Mouse (Mus musculus): ENCODE data around the gene Ppp1r15b. TPM values are rescaled to one million over a fixed set of nuclear protein-coding genes. Genes with fewer than 3 reads are reported as not detected.

Ppp1r15b gene
- total and polyA plus RNA-seq, 3 experiments, result 33.1 to 47.6 (median 47.5) TPM

GRCm38 (mm10) chr1:133182016-133182705, 51.2 kb downstream of the Ppp1r15b start:
- Histone ChIP-seq H3K79me2 (replicated peaks; ENCODE audit: control insufficient read depth, extremely low read depth, insufficient read depth, poor library complexity, severe bottlenecking) (no peaks in the 10 kb centered on the region), H3K27ac (ENCODE audit: insufficient read depth, low read depth) (no peak overlapping the region), H3K9ac (ENCODE audit: insufficient read depth, low read depth) (no peak overlapping the region), H3K4me1 (ENCODE audit: control insufficient read depth in 1 of 2, insufficient read depth in 2 of 2) (no peaks in the 10 kb centered on the region), H3K9me3 (replicated peaks; ENCODE audit: low read length) (no peaks in the 10 kb centered on the region), H3K27me3 (replicated peaks) (peaks cover 82% of the 10 kb centered on the region), H3K36me3 (replicated peaks in 1 of 2; ENCODE audit: control insufficient read depth in 1 of 2, insufficient read depth in 1 of 2, low read length in 1 of 2) (no peaks in the 10 kb centered on the region), H3K4me3 (replicated peaks in 1 of 3; ENCODE audit: low read depth in 2 of 3, low read length in 2 of 3, poor library complexity in 1 of 3) (no peak overlapping the region), H3K4me2 (ENCODE audit: insufficient read depth, low read depth, poor library complexity, severe bottlenecking) (no peak overlapping the region)
- in situ Hi-C loops (cut with MboI; ENCODE audit: low pct_ligation_motif_present, low pct_unique_long_range_greater_than_20kb, low sequenced_read_pairs), result loop anchor here (25.0 kb wide), 1 partner anchor 430 kb away; the partner anchor contains the start of gene Snrpe
- TF ChIP-seq ELF1 (IDR thresholded peaks at IDR 0.05; ENCODE audit: low read depth, low read length) (no peak), RAD21 (IDR thresholded peaks at IDR 0.05; ENCODE audit: low read depth, low read length) (no peak), CHD1 (IDR thresholded peaks at IDR 0.05; ENCODE audit: low read depth, low read length) (no peak), NRF1 (IDR thresholded peaks at IDR 0.05; ENCODE audit: low read depth, low read length) (no peak), NELFE (IDR thresholded peaks at IDR 0.05; ENCODE audit: low read depth, low read length) (no peak), CHD2 (IDR thresholded peaks at IDR 0.05; ENCODE audit: low read length) (no peak), TBP (conservative IDR thresholded peaks at IDR 0.05; ENCODE audit: low read depth, low read length) (no peak), ZC3H11A (IDR thresholded peaks at IDR 0.05; ENCODE audit: low read depth, low read length) (no peak)
- no peak for DNase-seq (ENCODE audit: extremely low read depth)
- dilution Hi-C loops (cut with MboI; ENCODE audit: extremely low pct_ligation_motif_present, extremely low pct_unique_long_range_greater_than_20kb, low sequenced_read_pairs), result no loop called here

- Histone ChIP-seq H3K27ac (ENCODE audit: insufficient read depth, low read depth) (no peak overlapping the region), H3K79me2 (replicated peaks; ENCODE audit: control insufficient read depth, extremely low read depth, insufficient read depth, poor library complexity, severe bottlenecking) (no peaks in the 10 kb centered on the region), H3K4me1 (ENCODE audit: control insufficient read depth in 1 of 2, insufficient read depth in 2 of 2) (no peaks in the 10 kb centered on the region), H3K4me2 (ENCODE audit: insufficient read depth, low read depth, poor library complexity, severe bottlenecking) (no peak overlapping the region), H3K9ac (ENCODE audit: insufficient read depth, low read depth) (no peak overlapping the region), H3K36me3 (replicated peaks in 1 of 2; ENCODE audit: control insufficient read depth in 1 of 2, insufficient read depth in 1 of 2, low read length in 1 of 2) (no peaks in the 10 kb centered on the region), H3K27me3 (replicated peaks) (peaks cover 83% of the 10 kb centered on the region), H3K9me3 (replicated peaks; ENCODE audit: low read length) (no peaks in the 10 kb centered on the region), H3K4me3 (replicated peaks in 1 of 3; ENCODE audit: low read depth in 2 of 3, low read length in 2 of 3, poor library complexity in 1 of 3) (no peak overlapping the region)
- TF ChIP-seq POLR2A (IDR thresholded peaks at IDR 0.05; ENCODE audit: low read depth, low read length) (no peak), ZMIZ1 (IDR thresholded peaks at IDR 0.05; ENCODE audit: low read depth, low read length) (no peak), NRF1 (IDR thresholded peaks at IDR 0.05; ENCODE audit: low read depth, low read length) (no peak), TBP (conservative IDR thresholded peaks at IDR 0.05; ENCODE audit: low read depth, low read length) (no peak), ETS1 (conservative IDR thresholded peaks at IDR 0.05; ENCODE audit: low read depth, low read length) (no peak), CHD2 (IDR thresholded peaks at IDR 0.05; ENCODE audit: low read length) (no peak), MAX (IDR thresholded peaks at IDR 0.05; ENCODE audit: low read length) (no peak), MAZ (IDR thresholded peaks at IDR 0.05; ENCODE audit: low read depth, low read length) (no peak), SIN3A (IDR thresholded peaks at IDR 0.05; ENCODE audit: low read length) (no peak)
- in situ Hi-C loops (cut with MboI; ENCODE audit: low pct_ligation_motif_present, low pct_unique_long_range_greater_than_20kb, low sequenced_read_pairs) (loop anchor here (25.0 kb wide), 1 partner anchor 430 kb away; the partner anchor contains the start of gene Snrpe), dilution Hi-C loops (cut with MboI; ENCODE audit: extremely low pct_ligation_motif_present, extremely low pct_unique_long_range_greater_than_20kb, low sequenced_read_pairs) (no loop called here)
- DNase-seq (ENCODE audit: extremely low read depth), result no peak
Measured at GRCm38 (mm10) chr1:133182706-133183095, 51.8 kb downstream of the Ppp1r15b start.

Data from CH12.LX (cell line).